Mouse (Mus musculus) adrenal gland, postnatal 10 days (tissue): ENCODE measurements at regions not wholly inside any gene's neighbourhood (a gene's known extent, or its start where the extent isn't known, plus 50 kb on each side); places are given as distances from the start of the nearest gene placed in this dataset.
"Not testable (repeated sequence)": the region's sequence is repeated elsewhere in the genome, so short reads cannot be mapped to it uniquely, and the experiment has no call there.

Experiments used
- DNase-seq: peaks from one replicate; pipeline ENCODE4 v3.0.0; 2021; ENCODE audit warnings: mixed read lengths

GRCm38 (mm10) chr16:15368383-15369163 is 51.3 kb downstream of the Gm21897 start:
- DNase-seq: no peak

- no peak for DNase-seq
Measured at GRCm38 (mm10) chr16:15372844-15373243, 55.6 kb downstream of the Gm21897 start.

- no peak for DNase-seq
Measured at GRCm38 (mm10) chr16:15373961-15374360, 56.7 kb downstream of the Gm21897 start.

- no peak for DNase-seq
Measured at GRCm38 (mm10) chr16:15385557-15386240, 68.4 kb downstream of the Gm21897 start.

GRCm38 (mm10) chr16:15386241-15386574 is 69.0 kb downstream of the Gm21897 start:
- peak; percentile 3 for DNase-seq

- no peak for DNase-seq
Measured at GRCm38 (mm10) chr16:15389892-15390291, 72.6 kb downstream of the Gm21897 start.

- no peak for DNase-seq
Measured at GRCm38 (mm10) chr16:15430352-15430751, 113.1 kb downstream of the Gm21897 start.

- no peak for DNase-seq
Measured at GRCm38 (mm10) chr16:15432681-15433080, 115.4 kb downstream of the Gm21897 start.

GRCm38 (mm10) chr16:15462856-15463255 is 145.6 kb downstream of the Gm21897 start:
- DNase-seq: not testable (repeated sequence)

GRCm38 (mm10) chr16:15473875-15474274 is 156.6 kb downstream of the Gm21897 start:
- DNase-seq: no peak

GRCm38 (mm10) chr16:15478876-15479275 is 161.6 kb downstream of the Gm21897 start:
- no peak for DNase-seq

- DNase-seq: no peak
Measured at GRCm38 (mm10) chr16:15491328-15491999, 174.2 kb downstream of the Gm21897 start.

GRCm38 (mm10) chr16:15493236-15493635 is 176.0 kb downstream of the Gm21897 start:
- no peak for DNase-seq
